Mouse (Mus musculus): ENCODE results near the gene Nmrk1. TPM values are rescaled to one million over a fixed set of nuclear protein-coding genes. Genes with fewer than 3 reads are reported as not detected.

Nmrk1 gene
- polyA plus RNA-seq, 1 experiment from 2014 or later: 2.1 TPM

- 96% methylated on average over 9 of the region's 9 CpGs for WGBS
- Histone ChIP-seq H3K27ac (ENCODE audit: low read depth, low read length) (no peak overlapping the region), H3K4me1 (ENCODE audit: control insufficient read depth, insufficient read depth, low read length) (no peaks in the 10 kb centered on the region), H3K27me3 (replicated peaks; ENCODE audit: control insufficient read depth, insufficient read depth, low read length) (no peaks in the 10 kb centered on the region), H3K4me3 (ENCODE audit: low read depth, low read length) (no peak overlapping the region), H3K9ac (ENCODE audit: low read length) (no peak overlapping the region), H3K4me2 (ENCODE audit: low read length) (no peak overlapping the region), H3K9me3 (replicated peaks; ENCODE audit: control insufficient read depth, low read length) (no peaks in the 10 kb centered on the region), H3K36me3 (ENCODE audit: control insufficient read depth, insufficient read depth, low read length) (no peaks in the 10 kb centered on the region)
- no peak for ATAC-seq
- DNase-seq (ENCODE audit: low spot score): no peak
These were observed 31.1 kb upstream of the Nmrk1 start for GRCm38 (mm10) chr19:18600611-18601010.

- H3K27ac ChIP-seq (ENCODE audit: low read depth, low read length): no peak overlapping the region
- H3K9me3 ChIP-seq (replicated peaks; ENCODE audit: control insufficient read depth, low read length): no peaks in the 10 kb centered on the region
- DNase-seq (ENCODE audit: low spot score) (no peak), ATAC-seq (no peak)
- H3K4me3 ChIP-seq (ENCODE audit: low read depth, low read length): no peak overlapping the region
- H3K4me1 ChIP-seq (ENCODE audit: control insufficient read depth, insufficient read depth, low read length): no peaks in the 10 kb centered on the region
- no peak overlapping the region for H3K4me2 ChIP-seq (ENCODE audit: low read length)
- H3K27me3 ChIP-seq (replicated peaks; ENCODE audit: control insufficient read depth, insufficient read depth, low read length): no peaks in the 10 kb centered on the region
- H3K36me3 ChIP-seq (ENCODE audit: control insufficient read depth, insufficient read depth, low read length): no peaks in the 10 kb centered on the region
- 76% methylated on average over 6 of the region's 6 CpGs for WGBS
- H3K9ac ChIP-seq (ENCODE audit: low read length): no peak overlapping the region
These were observed 28.7 kb upstream of the Nmrk1 start for GRCm38 (mm10) chr19:18603011-18603410.

- no peak for ATAC-seq
- no peak for DNase-seq (ENCODE audit: low spot score)
These were observed 23.8 kb upstream of the Nmrk1 start for GRCm38 (mm10) chr19:18607907-18608306.

GRCm38 (mm10) chr19:18608975-18609374, 22.8 kb upstream of the Nmrk1 start:
- Histone ChIP-seq H3K27me3 (replicated peaks; ENCODE audit: control insufficient read depth, insufficient read depth, low read length) (no peaks in the 10 kb centered on the region), H3K4me1 (ENCODE audit: control insufficient read depth, insufficient read depth, low read length) (no peaks in the 10 kb centered on the region), H3K36me3 (ENCODE audit: control insufficient read depth, insufficient read depth, low read length) (no peaks in the 10 kb centered on the region), H3K27ac (ENCODE audit: low read depth, low read length) (no peak overlapping the region), H3K9me3 (replicated peaks; ENCODE audit: control insufficient read depth, low read length) (no peaks in the 10 kb centered on the region), H3K4me2 (ENCODE audit: low read length) (no peak overlapping the region), H3K4me3 (ENCODE audit: low read depth, low read length) (no peak overlapping the region), H3K9ac (ENCODE audit: low read length) (no peak overlapping the region)
- no peak for ATAC-seq
- DNase-seq (ENCODE audit: low spot score): no peak
- WGBS: 87% methylated on average over 6 of the region's 6 CpGs

More at GRCm38 (mm10) chr19:18607907-18608306, 23.8 kb upstream of the Nmrk1 start:
- H3K4me2 ChIP-seq (ENCODE audit: low read length): no peak overlapping the region
- H3K27me3 ChIP-seq (replicated peaks; ENCODE audit: control insufficient read depth, insufficient read depth, low read length): no peaks in the 10 kb centered on the region
- H3K27ac ChIP-seq (ENCODE audit: low read depth, low read length): no peak overlapping the region
- H3K36me3 ChIP-seq (ENCODE audit: control insufficient read depth, insufficient read depth, low read length): no peaks in the 10 kb centered on the region
- H3K4me3 ChIP-seq (ENCODE audit: low read depth, low read length): no peak overlapping the region
- no peaks in the 10 kb centered on the region for H3K9me3 ChIP-seq (replicated peaks; ENCODE audit: control insufficient read depth, low read length)
- H3K9ac ChIP-seq (ENCODE audit: low read length): no peak overlapping the region
- H3K4me1 ChIP-seq (ENCODE audit: control insufficient read depth, insufficient read depth, low read length): no peaks in the 10 kb centered on the region
- WGBS: 42% methylated on average over 7 of the region's 7 CpGs

- ATAC-seq: no peak
These were observed 17.4 kb upstream of the Nmrk1 start for GRCm38 (mm10) chr19:18614337-18614736.

GRCm38 (mm10) chr19:18615680-18616240, 16.0 kb upstream of the Nmrk1 start:
- Histone ChIP-seq H3K27ac (ENCODE audit: low read depth, low read length) (no peak overlapping the region), H3K4me1 (ENCODE audit: control insufficient read depth, insufficient read depth, low read length) (no peaks in the 10 kb centered on the region), H3K9me3 (replicated peaks; ENCODE audit: control insufficient read depth, low read length) (no peaks in the 10 kb centered on the region), H3K4me2 (ENCODE audit: low read length) (no peak overlapping the region), H3K36me3 (ENCODE audit: control insufficient read depth, insufficient read depth, low read length) (no peaks in the 10 kb centered on the region), H3K4me3 (ENCODE audit: low read depth, low read length) (no peak overlapping the region), H3K27me3 (replicated peaks; ENCODE audit: control insufficient read depth, insufficient read depth, low read length) (no peaks in the 10 kb centered on the region), H3K9ac (ENCODE audit: low read length) (no peak overlapping the region)
- ATAC-seq (no peak), DNase-seq (ENCODE audit: low spot score) (no peak)
- 77% methylated on average over 9 of the region's 9 CpGs for WGBS

More at GRCm38 (mm10) chr19:18614337-18614736, 17.4 kb upstream of the Nmrk1 start:
- WGBS: 86% methylated on average over 7 of the region's 7 CpGs
- Histone ChIP-seq H3K9me3 (replicated peaks; ENCODE audit: control insufficient read depth, low read length) (no peaks in the 10 kb centered on the region), H3K27ac (ENCODE audit: low read depth, low read length) (no peak overlapping the region), H3K4me3 (ENCODE audit: low read depth, low read length) (no peak overlapping the region), H3K36me3 (ENCODE audit: control insufficient read depth, insufficient read depth, low read length) (no peaks in the 10 kb centered on the region), H3K27me3 (replicated peaks; ENCODE audit: control insufficient read depth, insufficient read depth, low read length) (no peaks in the 10 kb centered on the region), H3K4me1 (ENCODE audit: control insufficient read depth, insufficient read depth, low read length) (no peaks in the 10 kb centered on the region), H3K9ac (ENCODE audit: low read length) (no peak overlapping the region), H3K4me2 (ENCODE audit: low read length) (no peak overlapping the region)
- no peak for DNase-seq (ENCODE audit: low spot score)

GRCm38 (mm10) chr19:18617504-18617903, 14.2 kb upstream of the Nmrk1 start:
- no peak overlapping the region for H3K4me2 ChIP-seq (ENCODE audit: low read length)
- no peak overlapping the region for H3K9ac ChIP-seq (ENCODE audit: low read length)
- no peak overlapping the region for H3K4me3 ChIP-seq (ENCODE audit: low read depth, low read length)
- ATAC-seq: no peak
- H3K27me3 ChIP-seq (replicated peaks; ENCODE audit: control insufficient read depth, insufficient read depth, low read length): no peaks in the 10 kb centered on the region
- H3K9me3 ChIP-seq (replicated peaks; ENCODE audit: control insufficient read depth, low read length): no peaks in the 10 kb centered on the region
- DNase-seq (ENCODE audit: low spot score): no peak
- 100% methylated on average over 1 of the region's 1 CpGs for WGBS
- H3K4me1 ChIP-seq (ENCODE audit: control insufficient read depth, insufficient read depth, low read length): no peaks in the 10 kb centered on the region
- no peak overlapping the region for H3K27ac ChIP-seq (ENCODE audit: low read depth, low read length)
- H3K36me3 ChIP-seq (ENCODE audit: control insufficient read depth, insufficient read depth, low read length): no peaks in the 10 kb centered on the region

GRCm38 (mm10) chr19:18619060-18619459, 12.7 kb upstream of the Nmrk1 start:
- Histone ChIP-seq H3K36me3 (ENCODE audit: control insufficient read depth, insufficient read depth, low read length) (no peaks in the 10 kb centered on the region), H3K27me3 (replicated peaks; ENCODE audit: control insufficient read depth, insufficient read depth, low read length) (no peaks in the 10 kb centered on the region), H3K9ac (ENCODE audit: low read length) (no peak overlapping the region), H3K27ac (ENCODE audit: low read depth, low read length) (no peak overlapping the region), H3K4me2 (ENCODE audit: low read length) (no peak overlapping the region), H3K4me1 (ENCODE audit: control insufficient read depth, insufficient read depth, low read length) (no peaks in the 10 kb centered on the region), H3K9me3 (replicated peaks; ENCODE audit: control insufficient read depth, low read length) (no peaks in the 10 kb centered on the region), H3K4me3 (ENCODE audit: low read depth, low read length) (no peak overlapping the region)
- DNase-seq (ENCODE audit: low spot score) (no peak), ATAC-seq (no peak)
- WGBS: 85% methylated on average over 5 of the region's 5 CpGs

- no peaks in the 10 kb centered on the region for H3K27me3 ChIP-seq (replicated peaks; ENCODE audit: control insufficient read depth, insufficient read depth, low read length)
- H3K4me2 ChIP-seq (ENCODE audit: low read length): no peak overlapping the region
- no peak overlapping the region for H3K4me3 ChIP-seq (ENCODE audit: low read depth, low read length)
- 78% methylated on average over 1 of the region's 1 CpGs for WGBS
- H3K27ac ChIP-seq (ENCODE audit: low read depth, low read length): no peak overlapping the region
- no peak for DNase-seq (ENCODE audit: low spot score)
- H3K4me1 ChIP-seq (ENCODE audit: control insufficient read depth, insufficient read depth, low read length): no peaks in the 10 kb centered on the region
- H3K36me3 ChIP-seq (ENCODE audit: control insufficient read depth, insufficient read depth, low read length): no peaks in the 10 kb centered on the region
- no peak overlapping the region for H3K9ac ChIP-seq (ENCODE audit: low read length)
- no peaks in the 10 kb centered on the region for H3K9me3 ChIP-seq (replicated peaks; ENCODE audit: control insufficient read depth, low read length)
- ATAC-seq: no peak
These were observed 12.1 kb upstream of the Nmrk1 start for GRCm38 (mm10) chr19:18619691-18620090.

All from forebrain, embryonic 14.5 days (tissue).